Mouse (Mus musculus): ENCODE measurements around the gene Ccng1. TPM values are rescaled to one million over a fixed set of nuclear protein-coding genes. Genes with fewer than 3 reads are reported as not detected.
A peak's percentile ranks its signal among the peaks of the same experiment; 100 is the strongest.

Gene Ccng1
- 27.6 and 29.2 TPM in 2 replicates for polyA plus RNA-seq (2016; fragmentation: Nextera tagmentation; extraction: Ambion mirVana)

DNA sequence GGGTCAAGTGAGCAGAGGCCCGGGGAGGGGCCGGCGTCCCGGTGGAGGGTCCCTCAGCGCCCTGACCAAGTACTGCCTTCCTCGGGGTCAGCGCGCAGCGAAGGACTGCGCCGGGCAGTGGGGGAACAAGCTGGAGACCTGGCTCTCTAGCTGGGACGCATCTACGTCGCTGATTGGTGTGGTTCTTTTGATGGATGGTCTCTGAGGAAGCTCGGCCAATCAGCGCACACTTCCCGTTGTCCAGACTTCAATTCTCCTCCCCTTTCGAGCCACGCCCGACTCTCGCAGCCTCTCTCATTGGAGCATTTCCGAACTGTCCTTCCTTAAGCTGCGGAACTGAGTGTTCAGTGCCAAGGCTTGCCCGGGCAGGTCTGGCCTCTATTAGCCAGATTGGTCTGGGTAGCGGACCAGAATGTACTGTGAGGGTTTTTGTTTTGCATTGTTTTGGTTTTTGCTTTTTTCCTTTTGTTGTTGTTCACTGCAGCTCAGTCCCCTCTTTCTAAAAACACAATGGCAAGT, at the start of gene Ccng1:
Gene Ccng1 (minus strand): TSS at position 203 of the 519 bp plus-strand sequence.
- Histone ChIP-seq H3K27me3 (no peaks in the 10 kb centered on the region), H3K4me3 (replicated peaks) (peak within 1 kb of the TSS; percentile 70), H3K4me2 (peak within 1 kb of the TSS; percentile 76), H3K27ac (no peak within 1 kb of the TSS; the same call in 1 of the 2 replicates), H3K36me3 (0 out of 2 replicates have a peak, but pooled peaks cover 7% of the 10 kb centered on the region), H3K4me1 (replicated peaks) (peaks cover 9% of the 10 kb centered on the region), H3K9me3 (no peaks in the 10 kb centered on the region), H3K9ac (replicated peaks) (peak within 1 kb of the TSS; percentile 75)
- under 1% methylated on average over 25 of the region's 25 CpGs for WGBS
- peak; percentile 99 for ATAC-seq (ENCODE audit: insufficient number of reproducible peaks, insufficient read depth, low FRiP score, low TSS enrichment, low read depth)

DNA sequence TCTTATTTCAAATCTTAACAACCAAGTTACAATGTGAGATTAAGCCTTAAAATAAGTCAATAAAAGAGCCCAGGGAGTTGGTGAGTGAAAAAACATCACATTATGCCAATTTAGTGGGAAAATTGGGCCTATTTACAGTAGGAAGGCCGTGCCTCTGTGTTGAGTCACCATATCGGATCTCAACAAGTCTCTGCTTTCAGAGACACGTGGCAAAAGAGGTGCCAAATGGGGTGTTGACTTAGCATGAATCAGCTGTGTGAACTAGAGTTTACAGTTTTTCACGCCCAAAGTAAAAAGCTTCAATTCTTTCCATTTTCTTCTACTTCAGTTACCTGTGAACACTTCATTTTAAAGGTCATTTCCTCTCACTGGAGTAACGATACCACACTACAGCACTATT, 35.2 kb upstream of the Ccng1 start:
- Histone ChIP-seq H3K36me3 (no peaks in the 10 kb centered on the region), H3K27ac (no peak overlapping the region), H3K9me3 (no peaks in the 10 kb centered on the region), H3K27me3 (no peaks in the 10 kb centered on the region), H3K9ac (replicated peaks) (no peak overlapping the region), H3K4me2 (no peak overlapping the region), H3K4me1 (replicated peaks) (no peaks in the 10 kb centered on the region), H3K4me3 (replicated peaks) (no peak overlapping the region)
- ATAC-seq (ENCODE audit: insufficient number of reproducible peaks, insufficient read depth, low FRiP score, low TSS enrichment, low read depth) = no peak
- WGBS = 63% methylated on average over 5 of the region's 5 CpGs

DNA sequence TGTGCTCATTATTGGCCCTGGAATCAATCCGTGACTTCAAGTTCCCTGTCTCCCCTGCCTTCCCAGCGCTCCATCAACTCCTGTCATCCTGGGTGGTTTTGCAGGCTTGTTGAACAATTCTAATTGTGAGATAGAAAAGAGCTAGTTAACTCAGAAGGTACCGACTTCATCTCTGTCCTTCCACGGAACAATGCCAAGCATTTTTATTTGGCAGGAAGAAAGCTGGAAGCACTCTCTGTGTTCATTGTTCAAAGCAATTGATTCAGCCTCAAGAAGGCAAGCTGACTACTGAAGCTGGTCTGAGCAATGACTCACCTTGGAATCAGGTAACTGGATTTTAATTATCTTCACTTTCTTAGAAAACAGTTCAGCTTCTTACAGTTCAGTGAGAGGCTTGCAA, 34.6 kb upstream of the Ccng1 start:
- Histone ChIP-seq H3K27me3 (no peaks in the 10 kb centered on the region), H3K4me3 (replicated peaks) (no peak overlapping the region), H3K36me3 (no peaks in the 10 kb centered on the region), H3K9ac (replicated peaks) (no peak overlapping the region), H3K4me2 (no peak overlapping the region), H3K9me3 (no peaks in the 10 kb centered on the region), H3K27ac (no peak overlapping the region), H3K4me1 (replicated peaks) (no peaks in the 10 kb centered on the region)
- no peak for ATAC-seq (ENCODE audit: insufficient number of reproducible peaks, insufficient read depth, low FRiP score, low TSS enrichment, low read depth)
- WGBS = 89% methylated on average over 4 of the region's 4 CpGs

DNA sequence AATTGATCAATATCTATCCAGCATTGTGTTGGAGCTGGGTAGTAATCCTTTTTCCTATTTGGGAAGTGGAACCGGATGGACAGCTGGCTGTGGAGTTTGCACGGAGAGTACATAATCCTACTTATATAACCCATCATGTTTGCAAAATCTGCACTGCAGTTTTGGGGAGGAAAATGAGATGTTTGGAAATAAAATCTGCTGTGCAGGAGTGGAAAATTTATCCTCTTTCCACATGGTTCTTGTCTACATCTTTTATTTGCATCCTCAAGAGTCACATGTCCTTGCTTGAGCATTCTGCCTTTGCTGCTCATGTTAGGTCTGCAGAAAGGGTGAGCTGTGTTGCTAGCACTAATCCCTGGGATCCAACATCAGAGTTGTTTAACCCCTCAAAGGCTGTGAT, 31.8 kb upstream of the Ccng1 start:
- no peak for ATAC-seq (ENCODE audit: insufficient number of reproducible peaks, insufficient read depth, low FRiP score, low TSS enrichment, low read depth)
- H3K27ac ChIP-seq = no peak overlapping the region
- no peak overlapping the region for H3K9ac ChIP-seq (replicated peaks)
- H3K36me3 ChIP-seq = no peaks in the 10 kb centered on the region
- no peaks in the 10 kb centered on the region for H3K9me3 ChIP-seq
- WGBS = 78% methylated on average over 2 of the region's 2 CpGs
- H3K27me3 ChIP-seq = no peaks in the 10 kb centered on the region
- H3K4me3 ChIP-seq (replicated peaks) = no peak overlapping the region
- H3K4me1 ChIP-seq (replicated peaks) = no peaks in the 10 kb centered on the region
- no peak overlapping the region for H3K4me2 ChIP-seq

DNA sequence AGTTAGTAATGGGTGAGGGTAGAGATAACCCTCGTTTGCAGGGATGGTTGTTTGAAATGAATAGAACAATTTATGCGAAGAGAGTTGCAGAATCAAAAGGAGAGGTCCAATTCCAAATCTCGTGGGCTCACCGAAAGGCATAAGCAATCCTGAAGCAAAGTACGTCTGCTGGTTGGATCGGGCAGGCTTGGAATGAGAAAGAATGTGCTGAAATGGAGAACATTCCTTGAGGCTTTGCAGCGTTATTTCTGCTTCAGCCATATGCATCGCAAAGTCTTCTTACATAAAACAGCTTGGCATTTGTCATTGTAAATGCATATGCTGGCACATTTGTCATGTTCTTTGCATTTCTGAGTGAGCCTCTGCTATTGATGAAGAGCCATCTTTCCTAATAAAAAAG, 29.2 kb upstream of the Ccng1 start:
- H3K4me2 ChIP-seq = no peak overlapping the region
- ATAC-seq (ENCODE audit: insufficient number of reproducible peaks, insufficient read depth, low FRiP score, low TSS enrichment, low read depth) = no peak
- 85% methylated on average over 8 of the region's 8 CpGs for WGBS
- no peak overlapping the region for H3K9ac ChIP-seq (replicated peaks)
- H3K27ac ChIP-seq = no peak overlapping the region
- H3K4me1 ChIP-seq (replicated peaks) = no peaks in the 10 kb centered on the region
- no peaks in the 10 kb centered on the region for H3K27me3 ChIP-seq
- H3K9me3 ChIP-seq = no peaks in the 10 kb centered on the region
- H3K36me3 ChIP-seq = no peaks in the 10 kb centered on the region
- H3K4me3 ChIP-seq (replicated peaks) = no peak overlapping the region

DNA sequence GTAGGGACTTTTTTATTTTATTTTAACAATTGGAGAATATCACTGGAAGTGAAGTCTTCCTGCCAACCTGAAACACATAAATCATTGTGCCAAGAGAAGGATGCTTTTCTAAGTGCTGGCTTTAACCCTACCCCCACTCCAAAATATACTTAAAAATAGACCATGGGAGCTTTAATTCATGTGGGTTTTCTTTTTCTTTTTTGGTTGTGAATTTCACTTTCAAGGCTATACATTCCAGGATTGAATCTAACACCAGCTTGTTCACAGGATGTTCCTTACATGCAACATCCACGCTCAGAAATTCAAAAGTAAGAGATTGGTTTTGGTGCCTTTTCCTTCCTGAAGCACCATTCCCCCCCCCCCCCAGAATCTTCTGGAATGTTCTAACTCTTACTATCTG, 28.2 kb upstream of the Ccng1 start:
- Histone ChIP-seq H3K36me3 (no peaks in the 10 kb centered on the region), H3K4me2 (no peak overlapping the region), H3K9ac (replicated peaks) (no peak overlapping the region), H3K9me3 (no peaks in the 10 kb centered on the region), H3K27ac (no peak overlapping the region), H3K4me3 (replicated peaks) (no peak overlapping the region), H3K27me3 (no peaks in the 10 kb centered on the region), H3K4me1 (replicated peaks) (no peaks in the 10 kb centered on the region)
- no peak for ATAC-seq (ENCODE audit: insufficient number of reproducible peaks, insufficient read depth, low FRiP score, low TSS enrichment, low read depth)
- WGBS = 90% methylated on average over 1 of the region's 1 CpGs

DNA sequence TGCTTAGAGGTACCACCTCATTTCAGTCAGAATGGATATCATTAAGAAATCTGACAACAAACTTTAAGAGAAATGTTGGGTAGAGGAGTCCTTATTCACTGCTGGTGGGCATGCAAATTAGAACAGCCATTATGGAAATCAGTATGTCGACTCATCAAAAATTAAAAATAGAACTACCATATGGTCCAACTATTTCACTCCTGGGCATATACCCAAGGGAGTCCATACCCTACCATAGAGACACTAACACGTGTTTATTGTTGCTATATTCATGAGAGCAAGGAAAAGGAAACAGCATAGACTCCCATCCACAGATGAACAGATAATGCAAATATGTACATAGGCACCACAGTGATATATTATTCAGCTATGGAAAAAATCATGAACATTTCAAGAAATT, 26.7 kb upstream of the Ccng1 start:
- WGBS = 78% methylated on average over 2 of the region's 2 CpGs
- H3K4me3 ChIP-seq (replicated peaks) = no peak overlapping the region
- no peak overlapping the region for H3K27ac ChIP-seq
- H3K9me3 ChIP-seq = no peaks in the 10 kb centered on the region
- no peak overlapping the region for H3K9ac ChIP-seq (replicated peaks)
- ATAC-seq (ENCODE audit: insufficient number of reproducible peaks, insufficient read depth, low FRiP score, low TSS enrichment, low read depth) = no peak
- no peaks in the 10 kb centered on the region for H3K4me1 ChIP-seq (replicated peaks)
- no peaks in the 10 kb centered on the region for H3K27me3 ChIP-seq
- no peaks in the 10 kb centered on the region for H3K36me3 ChIP-seq
- no peak overlapping the region for H3K4me2 ChIP-seq

DNA sequence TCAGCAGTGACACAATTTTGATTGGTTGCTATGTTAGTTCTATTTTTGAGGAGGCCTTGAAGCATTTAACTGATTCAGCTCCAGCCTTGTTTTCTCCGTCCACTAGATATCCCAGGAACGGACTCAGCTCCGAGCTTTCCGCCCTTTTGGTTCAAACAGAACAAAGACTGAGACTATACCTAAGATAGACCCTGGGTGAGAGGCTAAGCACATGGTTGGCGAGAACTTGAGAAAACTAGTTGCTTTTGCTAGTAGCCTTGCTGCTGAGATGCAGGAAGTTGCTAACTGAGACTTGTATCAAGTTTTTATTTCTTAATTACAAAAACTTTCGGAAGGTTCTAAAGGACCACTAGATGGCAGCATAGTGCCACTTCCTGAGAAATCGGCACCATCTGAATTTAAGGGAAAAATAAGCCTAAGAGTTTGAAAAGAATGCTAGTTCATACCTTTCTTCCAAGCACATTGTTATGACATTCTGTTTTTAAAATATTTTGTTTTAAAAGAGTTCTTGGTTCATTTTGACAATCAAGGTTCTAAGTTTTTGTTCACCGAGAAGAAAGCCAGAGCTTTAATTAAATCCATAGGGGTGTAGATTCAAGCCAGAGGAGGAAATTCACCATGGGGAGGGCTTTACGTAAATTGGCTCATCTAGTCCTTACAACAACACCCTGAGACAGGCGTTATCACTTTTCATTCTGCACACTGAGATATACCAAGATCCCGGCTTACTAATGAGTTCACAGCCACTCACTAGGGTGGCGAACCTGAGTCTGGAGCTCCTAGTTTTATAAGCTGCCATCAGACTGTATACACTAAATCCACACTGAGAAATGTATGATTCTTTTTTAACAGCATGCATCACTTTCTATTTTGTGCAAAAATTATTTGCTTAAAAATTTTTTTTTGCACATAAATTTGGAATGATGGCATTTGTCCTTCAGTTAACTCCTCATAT, 20.5 kb upstream of the Ccng1 start:
- no peak overlapping the region for H3K9ac ChIP-seq (replicated peaks)
- H3K4me1 ChIP-seq (replicated peaks) = no peaks in the 10 kb centered on the region
- H3K4me3 ChIP-seq (replicated peaks) = no peak overlapping the region
- ATAC-seq (ENCODE audit: insufficient number of reproducible peaks, insufficient read depth, low FRiP score, low TSS enrichment, low read depth) = no peak
- no peaks in the 10 kb centered on the region for H3K27me3 ChIP-seq
- H3K36me3 ChIP-seq = no peaks in the 10 kb centered on the region
- H3K9me3 ChIP-seq = no peaks in the 10 kb centered on the region
- H3K4me2 ChIP-seq = peak overlapping the region; percentile 34
- H3K27ac ChIP-seq = no peak overlapping the region
- WGBS = 42% methylated on average over 12 of the region's 12 CpGs

DNA sequence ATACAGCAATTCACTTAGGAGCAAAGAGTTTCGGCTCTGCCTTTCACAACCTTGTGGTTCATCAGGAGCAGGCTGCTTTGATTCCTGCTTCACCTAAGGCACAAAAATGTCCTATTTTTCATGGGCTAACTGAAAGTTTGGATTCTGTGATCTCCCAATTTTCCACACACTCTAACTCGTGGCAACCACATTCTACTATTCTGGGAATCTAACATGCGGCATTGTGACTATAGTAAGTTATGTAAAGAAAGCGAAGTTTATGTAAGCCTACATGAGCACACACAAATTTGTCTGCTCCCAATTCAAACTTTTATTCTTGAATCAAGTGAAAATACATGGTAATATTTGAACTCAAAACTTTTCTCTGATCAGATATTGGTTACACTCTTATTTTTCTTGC, 9.6 kb upstream of the Ccng1 start:
- Histone ChIP-seq H3K27me3 (no peaks in the 10 kb centered on the region), H3K4me2 (no peak overlapping the region), H3K9me3 (no peaks in the 10 kb centered on the region), H3K9ac (replicated peaks) (no peak overlapping the region), H3K36me3 (no peaks in the 10 kb centered on the region), H3K4me3 (replicated peaks) (no peak overlapping the region), H3K27ac (no peak overlapping the region), H3K4me1 (replicated peaks) (no peaks in the 10 kb centered on the region)
- no peak for ATAC-seq (ENCODE audit: insufficient number of reproducible peaks, insufficient read depth, low FRiP score, low TSS enrichment, low read depth)
- WGBS = 83% methylated on average over 4 of the region's 4 CpGs

DNA sequence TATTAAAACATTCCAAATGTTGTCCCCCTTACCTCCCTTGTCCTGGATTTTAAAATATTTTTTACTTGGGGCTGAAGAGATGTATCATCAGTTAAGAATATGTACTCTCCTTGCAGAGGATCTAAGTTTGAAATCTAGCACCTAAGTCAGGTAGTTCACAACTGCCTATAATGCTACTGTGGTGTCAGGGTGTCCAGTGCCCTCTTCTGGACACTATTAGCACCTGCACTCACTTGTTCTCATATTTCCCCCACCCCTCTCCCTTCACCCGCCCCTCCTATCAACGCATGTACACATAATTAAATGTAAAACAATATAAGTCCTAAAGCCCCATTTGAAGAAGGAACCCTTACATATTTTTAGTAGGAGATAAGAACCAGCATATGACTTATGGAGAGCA, 8.3 kb upstream of the Ccng1 start:
- Histone ChIP-seq H3K9ac (replicated peaks) (no peak overlapping the region), H3K4me3 (replicated peaks) (no peak overlapping the region), H3K9me3 (no peaks in the 10 kb centered on the region), H3K36me3 (no peaks in the 10 kb centered on the region), H3K27ac (no peak overlapping the region), H3K27me3 (no peaks in the 10 kb centered on the region), H3K4me2 (no peak overlapping the region), H3K4me1 (replicated peaks) (no peaks in the 10 kb centered on the region)
- ATAC-seq (ENCODE audit: insufficient number of reproducible peaks, insufficient read depth, low FRiP score, low TSS enrichment, low read depth) = no peak
- WGBS = 24% methylated on average over 2 of the region's 2 CpGs

DNA sequence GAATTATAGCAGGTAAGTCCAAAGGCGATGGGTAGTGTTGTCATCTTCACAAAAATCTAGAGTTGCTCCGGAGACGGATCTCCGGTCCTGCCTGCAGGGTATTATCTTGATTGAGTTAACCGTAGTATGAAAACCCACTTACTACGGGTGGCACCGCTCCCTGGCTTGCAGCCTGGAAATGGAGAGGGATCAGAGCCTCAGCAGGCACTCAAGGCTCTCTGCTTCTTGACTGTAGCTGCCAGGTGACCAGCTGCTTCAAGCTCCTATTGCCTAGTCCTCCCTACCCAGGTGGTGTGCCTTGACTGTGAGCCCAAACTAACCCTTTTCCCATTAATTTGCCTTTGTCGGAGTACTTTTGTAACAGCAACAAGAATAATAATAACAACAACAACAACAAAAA, 4.8 kb upstream of the Ccng1 start:
- no peak for ATAC-seq (ENCODE audit: insufficient number of reproducible peaks, insufficient read depth, low FRiP score, low TSS enrichment, low read depth)
- Histone ChIP-seq H3K27me3 (no peaks in the 10 kb centered on the region), H3K9ac (replicated peaks) (no peak overlapping the region), H3K27ac (no peak overlapping the region), H3K4me2 (no peak overlapping the region), H3K4me1 (replicated peaks) (no peaks in the 10 kb centered on the region), H3K4me3 (replicated peaks) (no peak overlapping the region), H3K9me3 (no peaks in the 10 kb centered on the region), H3K36me3 (no peaks in the 10 kb centered on the region)
- 87% methylated on average over 8 of the region's 8 CpGs for WGBS
